ENCODE assay signal across 8 mouse cellular contexts in the genomic region with DNA sequence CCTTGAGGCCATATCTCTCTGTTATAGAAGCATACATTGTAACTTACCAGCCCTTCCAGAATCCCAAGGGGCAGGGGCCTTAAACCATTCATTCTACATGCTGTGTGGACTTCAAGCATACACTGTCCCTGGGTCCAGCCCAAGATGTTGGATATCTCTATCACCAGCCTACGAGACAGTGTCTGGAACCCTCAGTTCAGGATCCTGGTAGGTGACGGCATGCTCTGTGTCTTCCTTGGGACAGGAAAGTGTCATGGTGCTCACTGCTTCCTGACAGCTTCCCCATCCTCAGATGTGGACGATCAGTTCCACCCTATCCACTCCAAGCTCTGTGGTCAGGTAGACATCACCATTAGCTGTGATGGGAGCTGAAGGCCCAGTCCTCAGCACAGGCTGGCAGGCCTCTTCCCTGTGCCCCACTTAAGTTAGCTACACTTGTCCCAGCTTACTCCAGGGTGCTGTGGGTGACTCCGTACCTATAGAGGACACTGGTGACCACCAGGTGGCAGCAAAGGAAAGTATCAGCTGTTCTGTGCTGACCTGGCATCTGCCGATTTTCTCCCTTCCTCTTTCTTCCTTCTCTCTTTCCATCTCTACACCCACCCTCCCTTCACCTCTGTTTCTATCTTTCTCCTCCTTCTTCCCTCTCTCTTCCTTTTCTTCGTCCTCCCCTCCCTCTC. TPM values are rescaled to one million over a fixed set of nuclear protein-coding genes. Genes with fewer than 3 reads are reported as not detected.
DNase-seq lines count a peak whose midpoint lies in the region; ATAC-seq lines count a peak whose summit lies in the region.

No protein-coding gene starts in this region.

- ATAC-seq in hindbrain, embryonic 15.5 days (ENCODE audit: low FRiP score, low read depth), result peak; percentile 92

- H3K9me3 ChIP-seq in hindbrain, embryonic 15.5 days, result no peaks in the 10 kb centered on the region

- H3K4me3 ChIP-seq in hindbrain, embryonic 15.5 days, result no peak overlapping the region

- no peak overlapping the region for H3K9ac ChIP-seq in hindbrain, embryonic 15.5 days

- H3K4me1 ChIP-seq in hindbrain, embryonic 15.5 days (replicated peaks), result peaks cover 21% of the 10 kb centered on the region; the same call in 1 of the 2 replicates

- H3K27ac ChIP-seq in hindbrain, embryonic 15.5 days (replicated peaks), result no peak overlapping the region

- no peaks in the 10 kb centered on the region for H3K36me3 ChIP-seq in hindbrain, embryonic 15.5 days

- WGBS in hindbrain, embryonic 15.5 days, result 34% methylated on average over 6 of the region's 6 CpGs

- H3K27me3 ChIP-seq in hindbrain, embryonic 15.5 days, result no peaks in the 10 kb centered on the region; the same call in 1 of the 2 replicates

- peak; percentile 31 for DNase-seq in T-cell, adult 2 months (ENCODE audit: low spot score)
- peak; percentile 95 to 97 for DNase-seq in cerebellum, postnatal 10 days
- DNase-seq in frontal cortex, postnatal 14 days (ENCODE audit: low spot score in 2 of 2), result peak; percentile 57 to 82
- DNase-seq in layer of hippocampus, postnatal 25 days (ENCODE audit: extremely low spot score in 1 of 2, low spot score in 1 of 2), result peak; percentile 73 to 96
- peak; percentile 83 for DNase-seq in lung, postnatal 10 days
- peak; percentile 93 for DNase-seq in right cerebral cortex, adult 2 months (ENCODE audit: low spot score in 2 of 2)
- DNase-seq in urinary bladder, postnatal 4 days (ENCODE audit: low spot score in 2 of 2), result peak; percentile 38 to 82

- no peak overlapping the region for H3K4me2 ChIP-seq in hindbrain, embryonic 15.5 days

RNA-seq across cellular contexts. Expression of gene Cfap46, which starts 19.7 kb away (rescaled TPM):
- polyA plus RNA-seq in hindbrain, embryonic 15.5 days (2015; fragmentation: Nextera tagmentation; extraction: Ambion mirVana), result 2.3 and 3.1 TPM in 2 replicates
- 1 to 10 TPM; 1.8 to 3.5 TPM for total RNA-seq in layer of hippocampus, postnatal 25 days (2021)

Comparison
In these comparisons a context has a peak if more than half of its experiments do, and no peak if none do; other contexts are left out.
1. DNase-seq: peak in every context shown above with its lines; median percentile 96 in cerebellum, postnatal 10 days; 93 in right cerebral cortex, adult 2 months; 84 in layer of hippocampus, postnatal 25 days; 83 in lung, postnatal 10 days; 70 in frontal cortex, postnatal 14 days; 60 in urinary bladder, postnatal 4 days; 31 in T-cell, adult 2 months.